Mouse (Mus musculus): ENCODE measurements at regions not wholly inside any gene's neighbourhood (a gene's known extent, or its start where the extent isn't known, plus 50 kb on each side); places are given as distances from the start of the nearest gene placed in this dataset.

GRCm38 (mm10) chr8:50387189-50387588, 1543.4 kb upstream of the Tenm3 start:
- Histone ChIP-seq H3K9ac (ENCODE audit: low read length) (no peak overlapping the region), H3K27ac (ENCODE audit: low read depth) (no peak overlapping the region), H3K9me3 (ENCODE audit: control insufficient read depth, low read length) (no peaks in the 10 kb centered on the region), H3K4me2 (ENCODE audit: low read length) (no peak overlapping the region), H3K36me3 (ENCODE audit: control insufficient read depth, insufficient read depth, low read length) (no peaks in the 10 kb centered on the region), H3K4me3 (ENCODE audit: low read depth, low read length) (no peak overlapping the region), H3K27me3 (replicated peaks; ENCODE audit: control insufficient read depth, insufficient read depth, low read length) (no peaks in the 10 kb centered on the region), H3K4me1 (replicated peaks; ENCODE audit: control insufficient read depth, insufficient read depth, low read length) (no peaks in the 10 kb centered on the region)
- ATAC-seq (replicated peaks; ENCODE audit: low FRiP score, low TSS enrichment, low read depth) (no peak), DNase-seq (ENCODE audit: low spot score) (no peak)
- WGBS = 76% methylated on average over 7 of the region's 7 CpGs

GRCm38 (mm10) chr8:50383697-50384096, 1539.9 kb upstream of the Tenm3 start:
- WGBS = 73% methylated on average over 2 of the region's 2 CpGs

DNA sequence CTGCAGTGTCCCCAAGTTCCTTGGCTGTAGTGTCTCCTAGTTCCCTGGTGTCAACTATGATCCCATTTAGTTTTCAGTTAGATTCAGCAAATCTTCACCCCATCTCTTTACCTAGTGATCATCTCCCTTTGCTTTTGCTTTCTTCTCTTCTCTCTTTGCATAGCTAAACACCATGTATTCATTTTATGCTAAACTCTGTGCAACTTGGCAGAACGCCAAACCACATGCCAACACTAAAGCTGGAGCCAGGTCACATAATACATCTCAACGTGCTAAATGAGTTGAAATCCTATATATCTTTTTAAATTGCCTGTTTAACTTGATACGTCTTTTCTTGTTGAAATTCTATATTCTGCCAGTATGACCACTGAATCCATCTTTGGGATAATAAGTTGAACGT, 1536.0 kb upstream of the Tenm3 start:
- Histone ChIP-seq H3K4me1 (replicated peaks; ENCODE audit: control insufficient read depth, insufficient read depth, low read length) (no peaks in the 10 kb centered on the region), H3K4me3 (ENCODE audit: low read depth, low read length) (no peak overlapping the region), H3K27me3 (replicated peaks; ENCODE audit: control insufficient read depth, insufficient read depth, low read length) (no peaks in the 10 kb centered on the region), H3K36me3 (ENCODE audit: control insufficient read depth, insufficient read depth, low read length) (no peaks in the 10 kb centered on the region), H3K27ac (ENCODE audit: low read depth) (no peak overlapping the region), H3K4me2 (ENCODE audit: low read length) (no peak overlapping the region), H3K9ac (ENCODE audit: low read length) (no peak overlapping the region), H3K9me3 (ENCODE audit: control insufficient read depth, low read length) (no peaks in the 10 kb centered on the region)
- ATAC-seq (replicated peaks; ENCODE audit: low FRiP score, low TSS enrichment, low read depth) = no peak
- WGBS = 62% methylated on average over 4 of the region's 4 CpGs
- no peak for DNase-seq (ENCODE audit: low spot score)

More at GRCm38 (mm10) chr8:50383697-50384096, 1539.9 kb upstream of the Tenm3 start:
- Histone ChIP-seq H3K9ac (ENCODE audit: low read length) (no peak overlapping the region), H3K4me1 (replicated peaks; ENCODE audit: control insufficient read depth, insufficient read depth, low read length) (no peaks in the 10 kb centered on the region), H3K27ac (ENCODE audit: low read depth) (no peak overlapping the region), H3K9me3 (ENCODE audit: control insufficient read depth, low read length) (no peaks in the 10 kb centered on the region), H3K4me3 (ENCODE audit: low read depth, low read length) (no peak overlapping the region), H3K4me2 (ENCODE audit: low read length) (no peak overlapping the region), H3K36me3 (ENCODE audit: control insufficient read depth, insufficient read depth, low read length) (no peaks in the 10 kb centered on the region), H3K27me3 (replicated peaks; ENCODE audit: control insufficient read depth, insufficient read depth, low read length) (no peaks in the 10 kb centered on the region)
- no peak for DNase-seq (ENCODE audit: low spot score)
- no peak for ATAC-seq (replicated peaks; ENCODE audit: low FRiP score, low TSS enrichment, low read depth)

GRCm38 (mm10) chr8:50373790-50374189, 1530.0 kb upstream of the Tenm3 start:
- no peak for ATAC-seq (replicated peaks; ENCODE audit: low FRiP score, low TSS enrichment, low read depth)

DNA sequence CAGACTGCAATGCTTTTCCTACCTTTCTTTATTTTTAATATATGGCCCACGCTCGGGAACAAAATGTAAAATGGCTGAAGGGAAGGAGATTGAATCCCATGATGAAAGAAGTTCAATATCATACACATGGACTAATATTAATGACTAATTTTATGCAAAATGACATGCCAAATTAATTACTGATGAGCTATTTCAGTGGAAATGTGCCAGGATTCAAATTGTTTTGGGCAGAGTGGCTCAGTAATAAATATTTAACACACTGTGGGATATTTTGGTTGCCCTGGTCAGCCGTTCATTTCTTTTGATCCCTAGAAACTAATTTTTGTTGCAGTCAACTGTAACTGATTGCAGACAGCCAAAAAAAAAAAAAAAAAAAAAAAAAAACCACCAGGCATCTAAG, 1482.7 kb upstream of the Tenm3 start:
- no peak overlapping the region for H3K4me3 ChIP-seq (ENCODE audit: low read depth, low read length)
- H3K4me1 ChIP-seq (replicated peaks; ENCODE audit: control insufficient read depth, insufficient read depth, low read length) = no peaks in the 10 kb centered on the region
- H3K4me2 ChIP-seq (ENCODE audit: low read length) = no peak overlapping the region
- H3K9ac ChIP-seq (ENCODE audit: low read length) = no peak overlapping the region
- H3K27me3 ChIP-seq (replicated peaks; ENCODE audit: control insufficient read depth, insufficient read depth, low read length) = no peaks in the 10 kb centered on the region
- no peaks in the 10 kb centered on the region for H3K36me3 ChIP-seq (ENCODE audit: control insufficient read depth, insufficient read depth, low read length)
- H3K27ac ChIP-seq (ENCODE audit: low read depth) = no peak overlapping the region
- no peaks in the 10 kb centered on the region for H3K9me3 ChIP-seq (ENCODE audit: control insufficient read depth, low read length)
- ATAC-seq (replicated peaks; ENCODE audit: low FRiP score, low TSS enrichment, low read depth) = no peak
- 72% methylated on average over 3 of the region's 3 CpGs for WGBS
- no peak for DNase-seq (ENCODE audit: low spot score)

More at GRCm38 (mm10) chr8:50373790-50374189, 1530.0 kb upstream of the Tenm3 start:
- WGBS = 89% methylated on average over 2 of the region's 2 CpGs
- H3K27ac ChIP-seq (ENCODE audit: low read depth) = no peak overlapping the region
- H3K4me1 ChIP-seq (replicated peaks; ENCODE audit: control insufficient read depth, insufficient read depth, low read length) = no peaks in the 10 kb centered on the region
- no peak overlapping the region for H3K4me2 ChIP-seq (ENCODE audit: low read length)
- H3K9me3 ChIP-seq (ENCODE audit: control insufficient read depth, low read length) = no peaks in the 10 kb centered on the region
- no peaks in the 10 kb centered on the region for H3K27me3 ChIP-seq (replicated peaks; ENCODE audit: control insufficient read depth, insufficient read depth, low read length)
- no peak for DNase-seq (ENCODE audit: low spot score)
- no peak overlapping the region for H3K9ac ChIP-seq (ENCODE audit: low read length)
- no peaks in the 10 kb centered on the region for H3K36me3 ChIP-seq (ENCODE audit: control insufficient read depth, insufficient read depth, low read length)
- H3K4me3 ChIP-seq (ENCODE audit: low read depth, low read length) = no peak overlapping the region

GRCm38 (mm10) chr8:50321356-50321963, 1477.7 kb upstream of the Tenm3 start:
- 15% methylated on average over 7 of the region's 7 CpGs for WGBS
- no peaks in the 10 kb centered on the region for H3K4me1 ChIP-seq (replicated peaks; ENCODE audit: control insufficient read depth, insufficient read depth, low read length)
- H3K9ac ChIP-seq (ENCODE audit: low read length) = no peak overlapping the region
- no peak for DNase-seq (ENCODE audit: low spot score)
- no peaks in the 10 kb centered on the region for H3K9me3 ChIP-seq (ENCODE audit: control insufficient read depth, low read length)
- no peak overlapping the region for H3K27ac ChIP-seq (ENCODE audit: low read depth)
- no peaks in the 10 kb centered on the region for H3K27me3 ChIP-seq (replicated peaks; ENCODE audit: control insufficient read depth, insufficient read depth, low read length)
- no peak overlapping the region for H3K4me3 ChIP-seq (ENCODE audit: low read depth, low read length)
- no peaks in the 10 kb centered on the region for H3K36me3 ChIP-seq (ENCODE audit: control insufficient read depth, insufficient read depth, low read length)
- no peak overlapping the region for H3K4me2 ChIP-seq (ENCODE audit: low read length)
- ATAC-seq (replicated peaks; ENCODE audit: low FRiP score, low TSS enrichment, low read depth) = no peak

- WGBS = 61% methylated on average over 1 of the region's 1 CpGs
These were observed 1472.9 kb upstream of the Tenm3 start for GRCm38 (mm10) chr8:50316641-50317040.

DNA sequence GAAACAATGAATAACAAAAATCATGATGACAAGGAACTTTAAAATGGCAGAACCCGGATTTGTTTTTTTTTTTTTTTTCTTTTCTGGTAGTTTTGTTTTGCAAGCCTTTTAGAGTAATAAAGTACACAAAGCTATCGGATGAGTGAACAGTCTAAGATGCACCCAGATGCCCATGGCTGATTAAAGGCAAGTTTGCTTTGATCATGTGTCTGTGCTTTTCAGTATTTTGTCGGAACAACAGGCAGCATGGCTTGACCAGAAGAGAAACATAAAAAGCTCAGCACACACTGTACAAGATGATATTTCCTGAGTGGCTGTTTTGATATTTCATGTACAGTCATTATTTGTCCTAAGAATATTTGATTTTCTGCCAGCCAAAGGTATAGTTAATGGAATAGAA, 1466.6 kb upstream of the Tenm3 start:
- WGBS = 73% methylated on average over 3 of the region's 3 CpGs
- ATAC-seq (replicated peaks; ENCODE audit: low FRiP score, low TSS enrichment, low read depth) = no peak
- no peaks in the 10 kb centered on the region for H3K36me3 ChIP-seq (ENCODE audit: control insufficient read depth, insufficient read depth, low read length)

More at GRCm38 (mm10) chr8:50316641-50317040, 1472.9 kb upstream of the Tenm3 start:
- H3K4me2 ChIP-seq (ENCODE audit: low read length) = no peak overlapping the region
- H3K27me3 ChIP-seq (replicated peaks; ENCODE audit: control insufficient read depth, insufficient read depth, low read length) = no peaks in the 10 kb centered on the region
- no peaks in the 10 kb centered on the region for H3K4me1 ChIP-seq (replicated peaks; ENCODE audit: control insufficient read depth, insufficient read depth, low read length)
- no peaks in the 10 kb centered on the region for H3K9me3 ChIP-seq (ENCODE audit: control insufficient read depth, low read length)
- DNase-seq (ENCODE audit: low spot score) (no peak), ATAC-seq (replicated peaks; ENCODE audit: low FRiP score, low TSS enrichment, low read depth) (no peak)
- H3K4me3 ChIP-seq (ENCODE audit: low read depth, low read length) = no peak overlapping the region
- H3K9ac ChIP-seq (ENCODE audit: low read length) = no peak overlapping the region
- H3K27ac ChIP-seq (ENCODE audit: low read depth) = no peak overlapping the region
- H3K36me3 ChIP-seq (ENCODE audit: control insufficient read depth, insufficient read depth, low read length) = no peaks in the 10 kb centered on the region

GRCm38 (mm10) chr8:50300316-50300715, 1456.6 kb upstream of the Tenm3 start:
- Histone ChIP-seq H3K27me3 (replicated peaks; ENCODE audit: control insufficient read depth, insufficient read depth, low read length) (no peaks in the 10 kb centered on the region), H3K9me3 (ENCODE audit: control insufficient read depth, low read length) (no peaks in the 10 kb centered on the region), H3K27ac (ENCODE audit: low read depth) (no peak overlapping the region), H3K9ac (ENCODE audit: low read length) (no peak overlapping the region), H3K4me3 (ENCODE audit: low read depth, low read length) (no peak overlapping the region), H3K4me2 (ENCODE audit: low read length) (no peak overlapping the region), H3K4me1 (replicated peaks; ENCODE audit: control insufficient read depth, insufficient read depth, low read length) (no peaks in the 10 kb centered on the region), H3K36me3 (ENCODE audit: control insufficient read depth, insufficient read depth, low read length) (no peaks in the 10 kb centered on the region)
- WGBS = 64% methylated on average over 6 of the region's 6 CpGs
- DNase-seq (ENCODE audit: low spot score) (no peak), ATAC-seq (replicated peaks; ENCODE audit: low FRiP score, low TSS enrichment, low read depth) (no peak)

More for the DNA sequence above, 1466.6 kb upstream of the Tenm3 start:
- Histone ChIP-seq H3K9ac (ENCODE audit: low read length) (no peak overlapping the region), H3K4me3 (ENCODE audit: low read depth, low read length) (no peak overlapping the region), H3K27me3 (replicated peaks; ENCODE audit: control insufficient read depth, insufficient read depth, low read length) (no peaks in the 10 kb centered on the region), H3K9me3 (ENCODE audit: control insufficient read depth, low read length) (no peaks in the 10 kb centered on the region), H3K4me2 (ENCODE audit: low read length) (no peak overlapping the region), H3K4me1 (replicated peaks; ENCODE audit: control insufficient read depth, insufficient read depth, low read length) (no peaks in the 10 kb centered on the region), H3K27ac (ENCODE audit: low read depth) (no peak overlapping the region)
- no peak for DNase-seq (ENCODE audit: low spot score)

Data from intestine, embryonic 14.5 days (tissue).